Mouse (Mus musculus): ENCODE results near the gene Homer1.

The Homer1 gene

GRCm38 (mm10) chr13:93399710-93400216 is 100.3 kb downstream of the Homer1 start:
- peak in 1 of 2 experiments; percentile 57 for DNase-seq (ENCODE audit: low spot score in 2 of 2)

- DNase-seq (ENCODE audit: low spot score in 2 of 2) = no peak
These were observed 102.5 kb downstream of the Homer1 start for GRCm38 (mm10) chr13:93401947-93402346.

- no peak for DNase-seq (ENCODE audit: low spot score in 2 of 2)
These were observed 107.4 kb downstream of the Homer1 start for GRCm38 (mm10) chr13:93406855-93407254.

GRCm38 (mm10) chr13:93410343-93410742 is 110.9 kb downstream of the Homer1 start:
- DNase-seq (ENCODE audit: low spot score in 2 of 2) = no peak

GRCm38 (mm10) chr13:93415055-93415454 is 115.6 kb downstream of the Homer1 start:
- no peak for DNase-seq (ENCODE audit: low spot score in 2 of 2)

- no peak for DNase-seq (ENCODE audit: low spot score in 2 of 2)
These were observed 118.9 kb downstream of the Homer1 start for GRCm38 (mm10) chr13:93418292-93418691.

GRCm38 (mm10) chr13:93419779-93420178 is 120.3 kb downstream of the Homer1 start:
- DNase-seq (ENCODE audit: low spot score in 2 of 2) = no peak

GRCm38 (mm10) chr13:93423224-93423623 is 123.8 kb downstream of the Homer1 start:
- DNase-seq (ENCODE audit: low spot score in 2 of 2) = no peak

- no peak for DNase-seq (ENCODE audit: low spot score in 2 of 2)
These were observed 128.8 kb downstream of the Homer1 start for GRCm38 (mm10) chr13:93427920-93428876.

GRCm38 (mm10) chr13:93429205-93429604 is 129.8 kb downstream of the Homer1 start:
- no peak for DNase-seq (ENCODE audit: low spot score in 2 of 2)

- no peak for DNase-seq (ENCODE audit: low spot score in 2 of 2)
These were observed 140.7 kb downstream of the Homer1 start for GRCm38 (mm10) chr13:93440167-93440566.

- DNase-seq (ENCODE audit: low spot score in 2 of 2) = peak in 1 of 2 experiments; percentile 52
These were observed 153.8 kb downstream of the Homer1 start for GRCm38 (mm10) chr13:93453275-93453674.
